Mouse (Mus musculus) testis, adult 2 months (tissue): ENCODE measurements at regions not wholly inside any gene's neighbourhood (a gene's known extent, or its start where the extent isn't known, plus 50 kb on each side); places are given as distances from the start of the nearest gene placed in this dataset.

ENCODE experiments used
- CTCF ChIP-seq: fragments of 200-500 bp; IDR thresholded peaks from 2 replicates; pipeline ENCODE4 v1.5.1; 2012; ENCODE audit warnings: low read depth, mild to moderate bottlenecking, inconsistent platforms, low read length, moderate library complexity; ENCODE audit not compliant: control insufficient read depth, insufficient read depth, insufficient replicate concordance
- POLR2A ChIP-seq: fragments of 200-500 bp; IDR thresholded peaks from 2 replicates; pipeline ENCODE4 v1.6.1; 2012; ENCODE audit warnings: low read depth, mild to moderate bottlenecking, inconsistent platforms, low read length, moderate library complexity; ENCODE audit not compliant: control insufficient read depth

DNA sequence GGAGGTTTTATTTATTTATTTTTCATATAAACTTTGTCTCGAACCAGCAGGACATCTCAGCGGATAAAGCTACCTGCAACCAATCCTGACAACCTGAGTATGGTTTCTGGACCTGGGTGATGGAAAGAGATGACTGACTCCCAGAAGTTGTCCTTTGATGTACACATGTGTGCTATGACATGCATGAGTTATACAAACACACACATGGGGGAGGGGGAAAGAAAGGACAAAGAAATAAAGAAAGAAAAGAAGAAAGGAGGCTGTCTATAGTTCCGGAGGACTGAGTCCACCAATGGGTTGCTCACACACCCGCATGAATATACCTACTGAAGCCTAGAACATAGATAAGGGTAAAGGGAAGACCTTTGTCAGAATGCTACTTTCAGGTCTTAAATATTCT is 295.0 kb downstream of the Etaa1 start:
- TF ChIP-seq CTCF (no peak), POLR2A (no peak)
